Mouse (Mus musculus) embryonic facial prominence, embryonic 15.5 days (tissue): Measurements from ENCODE around the gene Wtap. TPM values are rescaled to one million over a fixed set of nuclear protein-coding genes. Genes with fewer than 3 reads are reported as not detected.
"Not testable (repeated sequence)": the region's sequence is repeated elsewhere in the genome, so short reads cannot be mapped to it uniquely, and the experiment has no call there.

Source experiments
- ATAC-seq: fragments of 200-750 bp; cut with Nextera tagmentation; 2 replicates; pipeline ENCODE4 v1.8.0; 2017; ENCODE audit warnings: low read depth, moderate TSS enrichment; ENCODE audit not compliant: insufficient number of reproducible peaks, low FRiP score, low TSS enrichment
- H3K27ac ChIP-seq: fragments of 300-500 bp; sonication (generic); replicated peaks from 2 replicates; pipeline ENCODE4 v1.5.1; 2015; ENCODE audit warnings: mild to moderate bottlenecking, inconsistent platforms
- H3K27me3 ChIP-seq: fragments of 300-500 bp; sonication (generic); 2 replicates; pipeline ENCODE4 v1.6.1; 2015; ENCODE audit warnings: inconsistent platforms
- H3K36me3 ChIP-seq: fragments of 300-500 bp; sonication (generic); 2 replicates; pipeline ENCODE4 v1.6.1; 2015; ENCODE audit warnings: mild to moderate bottlenecking, inconsistent platforms
- H3K4me1 ChIP-seq: fragments of 300-500 bp; sonication (generic); 2 replicates; pipeline ENCODE4 v1.6.1; 2015; ENCODE audit warnings: inconsistent platforms
- H3K4me2 ChIP-seq: fragments of 300-500 bp; sonication (generic); replicated peaks from 2 replicates; pipeline ENCODE4 v1.6.1; 2015; ENCODE audit warnings: mild to moderate bottlenecking, inconsistent platforms
- H3K4me3 ChIP-seq: fragments of 300-500 bp; sonication (generic); replicated peaks from 2 replicates; pipeline ENCODE4 v1.5.1; 2015; ENCODE audit warnings: mild to moderate bottlenecking, inconsistent platforms
- H3K9ac ChIP-seq: fragments of 300-500 bp; sonication (generic); 2 replicates; pipeline ENCODE4 v1.6.1; 2015; ENCODE audit warnings: inconsistent platforms
- H3K9me3 ChIP-seq: fragments of 300-500 bp; sonication (generic); replicated peaks from 2 replicates; pipeline ENCODE4 v1.6.1; 2016; ENCODE audit warnings: inconsistent platforms
- WGBS: fragments of 180-500 bp; shearing (Covaris S2); methylation state at CpG from one replicate; pipeline ENCODE4 v1.1.7; 2015; 5-methylcytosine and 5-hydroxymethylcytosine counted together
- polyA plus RNA-seq: library from polyadenylated mRNA; unstranded; fragments of >200 nt; fragmentation: Nextera tagmentation; extraction: Ambion mirVana; gene quantifications from 2 replicates; pipeline ENCODE4 v1.2.1, GENCODE M21; 2015

The Wtap gene
- polyA plus RNA-seq, 1 experiment from 2014 or later, result 120 TPM

DNA sequence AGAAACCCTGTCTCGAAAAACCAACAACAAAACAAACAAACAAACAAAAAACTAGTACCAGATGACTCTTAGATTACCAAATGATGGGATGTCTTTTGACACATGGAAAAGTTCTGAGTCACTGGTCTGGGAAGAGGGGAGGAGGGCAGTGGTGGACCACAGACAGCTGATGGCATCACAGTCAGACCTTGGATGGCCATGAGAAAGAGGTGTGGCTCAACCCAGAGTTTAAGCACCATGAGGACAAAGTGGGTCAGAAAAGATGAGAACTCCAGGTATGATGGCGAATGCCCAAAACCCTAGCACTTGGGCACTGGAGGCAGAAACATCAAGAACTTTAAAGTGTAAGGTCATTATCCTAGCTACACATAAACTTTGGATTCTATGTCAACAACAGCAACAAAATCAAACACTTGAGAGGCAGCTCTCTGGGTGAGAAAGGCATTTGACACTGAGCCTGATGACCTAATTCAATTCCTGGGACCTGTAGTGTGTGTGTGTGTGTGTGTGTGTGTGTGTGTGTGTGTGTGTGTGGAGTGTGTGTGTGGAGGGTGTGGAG, 56.5 kb downstream of the Wtap start:
- H3K4me1 ChIP-seq, result peaks cover 11% of the 10 kb centered on the region
- H3K27ac ChIP-seq, result no peak overlapping the region
- ATAC-seq, result no peak
- no peaks in the 10 kb centered on the region for H3K9me3 ChIP-seq
- H3K36me3 ChIP-seq, result 0 out of 2 replicates have a peak, but pooled peaks cover under 1% of the 10 kb centered on the region
- H3K27me3 ChIP-seq, result no peaks in the 10 kb centered on the region
- no peak overlapping the region for H3K4me3 ChIP-seq
- 81% methylated on average over 2 of the region's 2 CpGs for WGBS
- no peak overlapping the region for H3K9ac ChIP-seq
- no peak overlapping the region for H3K4me2 ChIP-seq

- Histone ChIP-seq H3K4me1 (peaks cover 7% of the 10 kb centered on the region), H3K4me2 (no peak overlapping the region), H3K4me3 (no peak overlapping the region), H3K27ac (no peak overlapping the region), H3K9me3 (no peaks in the 10 kb centered on the region), H3K27me3 (no peaks in the 10 kb centered on the region), H3K36me3 (no peaks in the 10 kb centered on the region), H3K9ac (no peak overlapping the region)
- 57% methylated on average over 4 of the region's 4 CpGs for WGBS
- no peak for ATAC-seq
Measured at GRCm38 (mm10) chr17:12935719-12936118, 58.2 kb downstream of the Wtap start.

DNA sequence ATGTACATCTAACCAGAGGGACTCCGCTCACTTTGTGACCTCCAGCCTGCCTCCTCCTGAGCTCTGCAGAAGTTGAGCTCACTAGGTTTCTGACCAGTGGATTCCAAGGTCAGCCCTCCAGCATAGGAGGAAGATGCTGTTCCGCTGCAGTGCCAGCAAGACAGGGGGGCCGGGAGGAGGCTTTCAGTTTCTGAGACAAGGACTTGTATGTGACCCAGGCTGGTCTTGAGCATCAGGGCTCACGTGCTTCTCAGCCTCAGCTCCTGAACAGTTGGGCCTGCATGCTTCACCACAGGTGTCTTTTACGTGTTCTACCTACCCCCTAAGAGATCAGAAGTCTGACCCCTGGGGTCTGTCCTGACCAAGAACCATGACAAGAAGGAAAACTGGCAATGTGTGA, 62.4 kb downstream of the Wtap start:
- 86% methylated on average over 5 of the region's 5 CpGs for WGBS
- H3K4me1 ChIP-seq, H3K27ac ChIP-seq: not testable (repeated sequence)

DNA sequence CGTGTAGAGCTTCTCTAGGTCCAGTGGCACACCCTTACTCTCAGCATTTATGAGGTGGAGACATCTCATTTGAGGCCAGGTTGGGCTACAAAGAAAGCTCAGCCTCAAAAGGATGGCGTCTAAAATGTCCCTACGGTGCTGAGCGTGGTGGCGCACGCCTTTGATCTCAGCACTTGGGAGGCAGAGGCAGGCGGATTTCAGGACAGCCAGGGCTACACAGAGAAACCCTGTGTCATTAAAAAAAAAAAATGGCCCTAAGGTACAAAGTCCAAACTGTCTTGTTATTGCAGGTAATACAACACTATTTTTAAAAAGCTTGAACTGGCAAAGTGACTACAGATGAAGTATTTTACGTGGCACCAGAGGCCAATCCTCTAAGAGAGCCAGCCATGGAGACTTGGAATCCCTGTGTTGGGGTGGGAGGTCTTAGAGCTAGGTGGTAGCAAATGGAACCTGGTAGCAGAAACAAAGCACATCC, 68.2 kb downstream of the Wtap start:
- no peak overlapping the region for H3K4me2 ChIP-seq
- no peaks in the 10 kb centered on the region for H3K9me3 ChIP-seq
- H3K27me3 ChIP-seq, result no peaks in the 10 kb centered on the region
- no peak overlapping the region for H3K9ac ChIP-seq
- H3K4me1 ChIP-seq, result no peaks in the 10 kb centered on the region
- no peak overlapping the region for H3K27ac ChIP-seq
- H3K36me3 ChIP-seq, result peaks cover 50% of the 10 kb centered on the region
- WGBS, result 86% methylated on average over 8 of the region's 8 CpGs
- H3K4me3 ChIP-seq, result no peak overlapping the region
- ATAC-seq, result no peak

More for the DNA sequence above, 62.4 kb downstream of the Wtap start:
- not testable (repeated sequence) for H3K4me3 ChIP-seq, H3K36me3 ChIP-seq, H3K27me3 ChIP-seq, H3K4me2 ChIP-seq, H3K9ac ChIP-seq, ATAC-seq, H3K9me3 ChIP-seq

GRCm38 (mm10) chr17:12925001-12925400, 69.0 kb downstream of the Wtap start:
- H3K36me3 ChIP-seq, result peaks cover 57% of the 10 kb centered on the region
- H3K4me3 ChIP-seq, result no peak overlapping the region
- no peak for ATAC-seq
- H3K4me1 ChIP-seq, result no peaks in the 10 kb centered on the region
- no peak overlapping the region for H3K9ac ChIP-seq
- no peak overlapping the region for H3K27ac ChIP-seq
- WGBS, result 92% methylated on average over 3 of the region's 3 CpGs
- H3K9me3 ChIP-seq, result no peaks in the 10 kb centered on the region
- H3K27me3 ChIP-seq, result no peaks in the 10 kb centered on the region
- no peak overlapping the region for H3K4me2 ChIP-seq

GRCm38 (mm10) chr17:12921073-12921472, 72.9 kb downstream of the Wtap start:
- peaks cover 67% of the 10 kb centered on the region for H3K36me3 ChIP-seq
- 97% methylated on average over 1 of the region's 1 CpGs for WGBS
- no peak for ATAC-seq

More at GRCm38 (mm10) chr17:12921073-12921472, 72.9 kb downstream of the Wtap start:
- Histone ChIP-seq H3K27me3 (no peaks in the 10 kb centered on the region), H3K4me3 (no peak overlapping the region), H3K4me2 (no peak overlapping the region), H3K9ac (no peak overlapping the region), H3K9me3 (no peaks in the 10 kb centered on the region), H3K27ac (no peak overlapping the region), H3K4me1 (0 out of 2 replicates have a peak, but pooled peaks cover 3% of the 10 kb centered on the region)

Other genes with a start within 250 kb of the Wtap start
- gene Igf2r, start 224.5 kb downstream of the Wtap start, polyA plus RNA-seq, result 39.8 and 44.2 TPM in 2 replicates
- 1.2 and 1.4 TPM in 2 replicates for gene Mas1, start 126.0 kb downstream of the Wtap start, polyA plus RNA-seq
- gene Mrgprh, start 118.1 kb downstream of the Wtap start, polyA plus RNA-seq, result 0.13 and 0.27 TPM in 2 replicates
- gene Pnldc1, start 83.9 kb downstream of the Wtap start, polyA plus RNA-seq, result 2.5 and 3.8 TPM in 2 replicates
- 352 and 356 TPM in 2 replicates for gene Tcp1, start 78.5 kb downstream of the Wtap start, polyA plus RNA-seq
- 135 TPM in 2 replicates for gene Mrpl18, start 77.8 kb downstream of the Wtap start, polyA plus RNA-seq
- 0.60 and 1.2 TPM in 2 replicates for gene Acat3, start 53.6 kb downstream of the Wtap start, polyA plus RNA-seq
- gene Acat2, start 33.4 kb downstream of the Wtap start, polyA plus RNA-seq, result 121 and 128 TPM in 2 replicates
- gene Sod2, start 12.7 kb upstream of the Wtap start, polyA plus RNA-seq, result 98.3 and 98.5 TPM in 2 replicates
- 0.30 TPM in 1 of 2 replicates, not detected in the other for gene Gpr31b, start 58.1 kb upstream of the Wtap start, polyA plus RNA-seq
- 0.27 and 0.29 TPM in 2 replicates for gene Tcp10b, start 66.9 kb upstream of the Wtap start, polyA plus RNA-seq
- not detected in 2 replicates for gene Unc93a, start 137.6 kb upstream of the Wtap start, polyA plus RNA-seq
- not detected in 2 replicates for gene Smok2a, start 227.0 kb upstream of the Wtap start, polyA plus RNA-seq
- not detected in 2 replicates for gene Smok2b, start 236.1 kb upstream of the Wtap start, polyA plus RNA-seq